Mouse (Mus musculus): ENCODE measurements at regions not wholly inside any gene's neighbourhood (a gene's known extent, or its start where the extent isn't known, plus 50 kb on each side); places are given as distances from the start of the nearest gene placed in this dataset.

- no peak for DNase-seq (ENCODE audit: inconsistent ontology term)
Observed at GRCm38 (mm10) chr16:79986746-79987145, 895.8 kb upstream of the Tmprss15 start.

- DNase-seq (ENCODE audit: inconsistent ontology term) = no peak
Observed at GRCm38 (mm10) chr16:79972146-79972545, 881.2 kb upstream of the Tmprss15 start.

GRCm38 (mm10) chr16:79937042-79937441 lies 846.1 kb upstream of the Tmprss15 start:
- no peak for DNase-seq (ENCODE audit: inconsistent ontology term)

GRCm38 (mm10) chr16:79907126-79907525 lies 816.2 kb upstream of the Tmprss15 start:
- DNase-seq (ENCODE audit: inconsistent ontology term) = no peak

- DNase-seq (ENCODE audit: inconsistent ontology term) = no peak
Observed at GRCm38 (mm10) chr16:79901467-79901866, 810.6 kb upstream of the Tmprss15 start.

GRCm38 (mm10) chr16:79881855-79882254 lies 791.0 kb upstream of the Tmprss15 start:
- no peak for DNase-seq (ENCODE audit: inconsistent ontology term)

- DNase-seq (ENCODE audit: inconsistent ontology term) = no peak
Observed at GRCm38 (mm10) chr16:79878063-79878462, 787.2 kb upstream of the Tmprss15 start.

GRCm38 (mm10) chr16:79876827-79877226 lies 785.9 kb upstream of the Tmprss15 start:
- no peak for DNase-seq (ENCODE audit: inconsistent ontology term)

- peak; percentile 39 for DNase-seq (ENCODE audit: inconsistent ontology term)
Observed at GRCm38 (mm10) chr16:79870578-79871270, 779.8 kb upstream of the Tmprss15 start.

GRCm38 (mm10) chr16:79859540-79859939 lies 768.6 kb upstream of the Tmprss15 start:
- no peak for DNase-seq (ENCODE audit: inconsistent ontology term)

GRCm38 (mm10) chr16:79849152-79849551 lies 758.3 kb upstream of the Tmprss15 start:
- no peak for DNase-seq (ENCODE audit: inconsistent ontology term)

GRCm38 (mm10) chr16:79816913-79817312 lies 726.0 kb upstream of the Tmprss15 start:
- DNase-seq (ENCODE audit: inconsistent ontology term) = no peak

GRCm38 (mm10) chr16:79778729-79779128 lies 687.8 kb upstream of the Tmprss15 start:
- no peak for DNase-seq (ENCODE audit: inconsistent ontology term)

Measured in Muller cell, postnatal 12 days (primary cell).